Mouse (Mus musculus): ENCODE measurements at regions not wholly inside any gene's neighbourhood (a gene's known extent, or its start where the extent isn't known, plus 50 kb on each side); places are given as distances from the start of the nearest gene placed in this dataset.

- in situ Hi-C loops (cut with MboI, MseI), result loop anchor here (5.0 kb wide), 1 partner anchor 105 kb away; no protein-coding TSS in a partner anchor
Measured at GRCm38 (mm10) chr15:61927385-61928120, 1004.7 kb upstream of the A1bg start.

DNA sequence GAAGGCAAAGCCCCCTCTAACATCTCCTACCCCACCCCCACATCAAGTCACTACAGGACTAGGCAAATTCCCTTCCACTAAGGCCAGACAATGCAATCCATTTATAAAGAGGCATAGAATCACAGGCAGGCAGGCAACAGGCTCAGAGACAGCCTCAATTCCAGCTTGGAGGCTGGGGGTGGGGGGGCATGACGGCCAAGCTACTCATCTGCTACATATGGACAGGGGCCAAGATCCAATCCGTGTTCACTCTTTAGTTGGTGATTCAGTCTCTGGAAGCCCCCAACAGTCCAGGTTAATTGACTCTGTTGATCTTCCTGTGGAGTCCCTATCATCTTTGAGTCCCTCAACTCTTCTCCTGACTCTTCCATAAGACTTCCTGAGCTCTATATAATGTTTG lies 997.2 kb upstream of the A1bg start:
- in situ Hi-C loops (cut with MboI, MseI), result loop anchor here (5.0 kb wide), 1 partner anchor 48 kb away; no protein-coding TSS in a partner anchor

DNA sequence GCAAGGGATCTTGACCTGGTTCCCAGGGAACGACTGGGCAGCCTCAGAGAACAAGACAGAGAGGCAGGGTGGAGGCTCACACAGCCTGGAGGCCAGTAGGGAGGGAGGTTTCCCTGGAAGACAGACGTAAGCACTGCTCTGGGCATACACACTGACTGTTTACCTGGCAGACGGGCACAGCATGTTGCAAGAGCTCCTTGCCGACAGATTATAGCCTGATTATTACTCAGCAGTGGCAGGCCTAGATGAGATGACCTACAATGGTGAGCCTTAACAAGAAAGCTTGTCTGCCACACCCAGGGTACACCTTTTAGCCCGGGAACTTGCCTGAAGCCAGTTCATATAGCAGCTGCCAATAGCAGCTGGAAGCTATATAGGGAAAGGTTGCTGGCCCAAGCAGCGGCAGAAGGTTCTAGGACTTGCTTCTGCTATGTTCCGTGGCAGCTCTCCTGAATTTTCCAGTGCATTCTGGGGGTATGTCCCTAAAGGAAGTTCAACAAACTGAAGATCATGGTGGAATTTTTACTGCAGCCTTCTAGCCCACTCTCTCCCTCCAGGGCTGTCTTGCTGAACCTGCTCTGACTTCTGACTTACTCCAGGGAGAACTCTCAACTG lies 990.8 kb upstream of the A1bg start:
- in situ Hi-C loops (cut with MboI, MseI), result no loop called here

DNA sequence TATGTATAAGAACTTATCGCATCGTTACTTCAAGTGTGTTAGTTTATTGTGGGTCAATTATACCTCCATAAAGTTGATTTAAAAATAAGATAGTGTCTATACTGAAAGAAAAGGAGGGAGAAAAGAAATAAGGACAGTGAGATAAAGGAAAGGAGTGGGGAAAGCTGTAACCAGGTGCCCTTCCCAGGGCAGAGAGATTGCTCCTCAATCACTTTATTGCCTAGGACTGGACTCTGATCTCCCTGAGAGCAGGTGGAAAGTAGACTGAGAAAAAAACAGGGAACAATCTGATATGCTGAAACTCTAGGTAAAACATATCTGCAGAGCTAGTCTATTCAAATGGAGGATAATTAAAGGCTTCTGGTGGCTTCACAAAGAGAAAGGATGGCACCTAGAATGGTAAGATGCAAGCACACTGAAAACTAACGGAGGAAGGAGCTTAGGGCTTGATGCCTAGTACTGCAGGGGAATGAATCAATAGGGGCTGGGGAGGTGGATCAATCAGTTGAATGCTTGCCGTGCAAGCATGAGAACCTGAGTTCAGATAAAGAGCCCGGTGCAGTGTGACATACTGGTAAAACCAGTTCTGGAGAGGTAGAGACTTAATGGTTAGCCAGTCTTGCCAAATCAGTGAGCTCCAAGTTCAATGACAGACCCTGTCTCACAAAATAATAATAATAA lies 982.5 kb upstream of the A1bg start:
- in situ Hi-C loops (cut with MboI, MseI), result no loop called here

GRCm38 (mm10) chr15:61899809-61900208 lies 977.0 kb upstream of the A1bg start:
- in situ Hi-C loops (cut with MboI, MseI), result no loop called here

DNA sequence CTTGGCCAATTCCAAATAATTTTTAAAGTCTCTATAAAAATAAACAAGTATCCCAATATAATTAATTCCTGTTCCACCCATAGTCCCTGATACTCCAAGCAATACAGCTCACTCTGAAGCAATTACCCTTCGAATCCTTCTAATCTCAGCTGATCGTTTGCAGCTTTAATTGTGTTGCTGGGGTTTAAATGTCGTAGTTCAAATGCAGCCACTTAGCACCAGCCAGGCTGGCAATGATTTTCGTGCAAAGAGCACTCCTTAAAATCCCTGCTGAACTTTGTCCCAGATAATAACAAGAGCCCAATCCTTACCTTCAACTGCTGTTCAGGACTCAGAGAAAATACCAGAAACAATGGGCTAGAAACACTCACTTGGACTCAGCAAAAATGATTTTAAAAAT lies 974.8 kb upstream of the A1bg start:
- in situ Hi-C loops (cut with MboI, MseI), result no loop called here

DNA sequence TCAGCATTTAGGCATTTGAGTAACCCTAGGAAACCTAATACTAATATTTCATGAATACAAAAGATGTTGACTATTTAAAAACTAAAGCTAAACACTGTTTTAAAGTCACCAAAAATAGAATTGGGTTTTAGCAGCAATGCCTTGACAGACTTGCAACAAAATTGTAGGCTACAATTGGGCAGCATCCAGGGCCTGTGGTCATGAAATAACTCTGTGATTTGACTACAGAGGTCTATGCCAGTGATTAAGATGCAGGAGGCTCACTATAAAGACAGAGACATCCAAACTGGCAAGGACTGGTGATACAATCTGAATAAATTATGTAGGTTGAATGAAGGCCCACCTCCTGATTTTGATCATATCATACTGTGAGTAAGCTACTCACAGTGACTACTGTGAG lies 967.5 kb upstream of the A1bg start:
- in situ Hi-C loops (cut with MboI, MseI), result no loop called here

- in situ Hi-C loops (cut with MboI, MseI), result no loop called here
Measured at GRCm38 (mm10) chr15:61888569-61889326, 965.9 kb upstream of the A1bg start.

DNA sequence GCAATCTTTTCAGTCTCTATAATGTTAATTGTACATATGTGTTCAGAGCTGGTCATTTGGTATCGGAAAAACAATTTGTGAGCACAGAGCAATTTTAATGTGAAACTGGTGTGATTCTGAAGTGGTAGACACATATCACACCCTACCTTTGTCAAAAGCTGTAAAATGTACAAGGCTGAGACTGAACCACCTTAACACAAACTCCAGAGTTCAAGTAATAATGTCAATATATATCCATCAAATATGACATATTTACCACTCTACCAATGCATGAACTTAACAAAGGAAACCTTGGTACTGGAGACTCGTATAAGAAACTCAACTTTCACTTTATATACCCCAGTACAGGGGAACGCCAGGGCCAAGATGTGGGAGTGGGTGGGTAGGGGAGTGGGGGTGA lies 956.6 kb upstream of the A1bg start:
- in situ Hi-C loops (cut with MboI, MseI), result no loop called here

- in situ Hi-C loops (cut with MboI, MseI), result loop anchor here (5.0 kb wide), 1 partner anchor 49 kb away; no protein-coding TSS in a partner anchor
Measured at GRCm38 (mm10) chr15:61873047-61873446, 950.2 kb upstream of the A1bg start.

- in situ Hi-C loops (cut with MboI, MseI), result no loop called here
Measured at GRCm38 (mm10) chr15:61860759-61861158, 937.9 kb upstream of the A1bg start.

DNA sequence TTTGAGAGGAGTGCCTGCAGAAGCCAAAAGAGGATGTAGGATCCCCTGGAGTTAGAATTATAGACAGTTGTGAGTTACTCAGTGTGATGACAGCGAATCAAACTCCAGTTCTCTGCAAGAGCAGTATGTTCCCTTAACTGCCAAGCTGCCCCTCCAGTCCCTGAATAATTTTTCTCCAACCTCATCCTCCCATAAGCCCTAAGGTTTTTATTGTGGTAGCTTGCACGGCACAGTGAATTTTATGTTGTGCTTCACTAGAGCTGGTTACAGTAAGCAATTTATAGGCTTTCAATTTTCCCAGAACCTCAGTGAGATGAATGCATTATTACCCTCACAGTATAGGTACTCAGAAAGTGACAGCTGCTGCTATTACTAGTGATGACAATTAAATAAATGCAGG lies 933.1 kb upstream of the A1bg start:
- in situ Hi-C loops (cut with MboI, MseI), result no loop called here

- in situ Hi-C loops (cut with MboI, MseI), result no loop called here
Measured at GRCm38 (mm10) chr15:61812671-61813070, 889.9 kb upstream of the A1bg start.

DNA sequence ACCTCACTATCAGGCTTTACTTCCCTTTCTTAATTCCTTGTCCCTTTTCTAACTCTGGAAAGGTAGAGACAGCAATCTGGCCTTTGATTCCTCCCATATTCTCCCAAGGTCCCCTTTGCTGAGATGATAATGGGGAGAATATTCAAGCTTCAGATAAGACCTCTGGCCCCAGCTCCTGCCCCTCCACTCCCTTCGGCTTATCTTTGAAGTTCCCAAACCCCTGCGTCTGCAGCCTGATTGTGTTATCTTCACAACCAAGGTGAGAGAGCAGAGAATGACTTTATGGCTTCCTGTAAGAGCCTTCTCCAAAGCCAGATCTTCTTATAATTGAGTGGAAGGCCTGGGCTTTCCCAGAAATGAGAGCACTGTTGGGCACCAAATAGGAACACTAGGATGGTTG lies 882.6 kb upstream of the A1bg start:
- in situ Hi-C loops (cut with MboI, MseI), result no loop called here

DNA sequence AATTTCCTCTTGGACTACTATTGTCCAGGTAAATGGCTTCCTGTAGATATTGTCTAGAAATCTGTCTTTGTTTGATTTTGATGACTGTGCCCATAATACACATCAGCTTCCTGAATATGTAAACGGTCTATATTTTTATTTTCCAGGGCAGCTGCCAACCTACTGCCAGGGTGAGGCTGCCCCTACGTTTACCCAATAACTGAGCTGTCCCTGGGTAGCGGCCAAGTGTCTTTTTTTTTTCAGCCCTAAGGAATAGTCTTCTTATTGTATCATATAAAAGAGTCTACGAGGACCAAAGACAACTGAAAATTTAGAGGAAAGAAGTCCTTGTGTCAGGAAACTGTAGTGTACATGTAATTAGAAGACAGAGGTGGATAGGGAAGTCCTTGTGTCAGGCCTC lies 877.3 kb upstream of the A1bg start:
- in situ Hi-C loops (cut with MboI, MseI), result no loop called here

DNA sequence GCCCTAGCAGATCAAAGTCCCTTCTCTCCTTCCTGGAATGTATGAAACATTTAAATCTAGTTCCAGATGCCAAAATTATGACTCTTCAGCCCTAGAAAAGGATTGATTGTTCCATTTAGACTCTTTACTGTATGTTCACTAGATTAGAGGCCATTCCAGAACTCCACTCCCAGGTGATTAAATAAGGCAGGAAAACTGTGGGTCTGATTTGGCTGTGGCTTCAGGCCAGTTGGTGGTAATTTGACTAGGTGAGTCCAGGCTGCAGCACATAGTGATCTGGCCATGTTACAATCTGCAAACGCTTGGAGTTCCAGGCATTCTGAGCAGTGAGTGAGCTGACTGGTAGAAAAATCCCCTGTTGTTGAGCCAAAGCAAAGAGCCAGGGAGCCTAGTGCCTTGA lies 875.0 kb upstream of the A1bg start:
- in situ Hi-C loops (cut with MboI, MseI), result no loop called here

- in situ Hi-C loops (cut with MboI, MseI), result no loop called here
Measured at GRCm38 (mm10) chr15:61794506-61794905, 871.7 kb upstream of the A1bg start.

DNA sequence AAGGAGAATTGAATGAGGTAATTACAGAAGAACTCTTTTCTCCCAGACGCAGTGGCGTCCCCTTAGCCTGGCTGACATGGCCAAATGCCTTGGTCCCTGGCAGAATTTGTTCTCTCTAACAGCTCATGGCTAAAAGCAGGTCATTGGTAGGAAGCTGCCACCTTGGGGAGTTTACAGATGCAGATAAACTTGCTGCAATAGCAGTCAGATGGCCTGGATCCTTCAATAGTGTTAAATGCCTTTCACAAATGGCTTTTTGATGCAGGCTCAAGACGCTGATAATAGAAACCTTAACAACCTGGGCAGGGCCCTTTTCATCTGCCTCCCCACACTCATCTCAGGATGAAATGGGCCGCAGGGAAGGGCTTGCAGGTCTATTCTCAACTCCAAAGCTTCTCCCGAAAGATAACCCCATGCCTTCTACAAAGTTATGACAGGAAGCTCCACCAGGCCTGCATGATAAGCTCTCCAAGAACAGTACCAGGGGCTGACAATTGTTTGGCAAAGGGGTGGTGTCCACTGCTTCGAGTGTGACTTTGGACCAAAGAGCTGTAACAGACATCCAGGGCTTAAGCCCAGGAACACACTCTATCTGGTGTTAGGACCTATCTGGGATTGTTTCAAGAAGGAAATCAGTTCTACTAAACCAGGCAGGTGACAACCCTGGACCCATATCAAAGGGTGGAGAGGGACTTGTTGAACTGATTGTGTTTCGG lies 867.2 kb upstream of the A1bg start:
- in situ Hi-C loops (cut with MboI, MseI), result no loop called here

GRCm38 (mm10) chr15:61787046-61787445 lies 864.2 kb upstream of the A1bg start:
- in situ Hi-C loops (cut with MboI, MseI), result no loop called here

- in situ Hi-C loops (cut with MboI, MseI), result no loop called here
Measured at GRCm38 (mm10) chr15:61781531-61781930, 858.7 kb upstream of the A1bg start.

- in situ Hi-C loops (cut with MboI, MseI), result no loop called here
Measured at GRCm38 (mm10) chr15:61772996-61773395, 850.2 kb upstream of the A1bg start.
